Mouse (Mus musculus) spleen, adult 2 months (tissue): ENCODE results near the gene Psmd9.

Experiments
- CTCF ChIP-seq: fragments of 200-500 bp; IDR thresholded peaks from 2 replicates; pipeline ENCODE4 v1.5.1; 2011; ENCODE audit warnings: mild to moderate bottlenecking, inconsistent platforms; ENCODE audit not compliant: insufficient read depth, insufficient read length, insufficient replicate concordance; ENCODE audit errors: extremely low read depth
- POLR2A ChIP-seq: fragments of 200-500 bp; IDR thresholded peaks from 2 replicates; pipeline ENCODE4 v1.6.1; 2011; ENCODE audit warnings: low read depth, low read length, inconsistent platforms

- no peak for TF ChIP-seq CTCF
- TF ChIP-seq POLR2A = no peak
Measured at GRCm38 (mm10) chr5:123223051-123223410, 53.8 kb downstream of the Psmd9 start.
